Mouse (Mus musculus): Measurements from ENCODE around the gene Hs3st1.

DNA sequence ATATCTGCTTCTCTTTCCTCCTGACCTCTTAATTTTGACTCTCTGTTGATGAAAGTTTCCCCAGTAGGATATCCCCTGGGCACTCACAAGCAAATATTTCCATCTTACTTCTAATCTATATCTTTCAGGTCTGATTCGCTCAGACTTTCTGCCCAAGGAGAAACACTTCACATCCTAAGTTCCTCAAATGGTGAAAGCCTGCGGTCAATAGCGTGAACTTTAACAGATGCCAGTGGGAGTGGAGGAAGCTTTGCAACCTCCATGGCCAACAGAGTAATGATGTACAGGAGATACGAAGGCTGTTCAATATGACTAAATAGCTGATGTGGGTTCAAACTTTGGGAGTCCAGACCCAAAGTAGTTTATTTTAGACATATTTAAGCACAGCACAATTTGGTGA, 94.4 kb downstream of the Hs3st1 start:
- TF ChIP-seq CTCF (conservative IDR thresholded peaks at IDR 0.05 in 1 of 2, IDR thresholded peaks at IDR 0.05 in 1 of 2; ENCODE audit: low read depth in 2 of 2, low read length in 2 of 2) (no peak), E2F4 (IDR thresholded peaks at IDR 0.05; ENCODE audit: insufficient replicate concordance, low read depth, low read length) (no peak), ZNF384 (IDR thresholded peaks at IDR 0.05; ENCODE audit: low read depth, low read length) (no peak), BHLHE40 (IDR thresholded peaks at IDR 0.05; ENCODE audit: low read depth, low read length) (no peak)

Data from CH12.LX (cell line).